Mouse (Mus musculus) common myeloid progenitor, adult 5-6 weeks (primary cell): ENCODE results near the gene Atg2a. TPM values are rescaled to one million over a fixed set of nuclear protein-coding genes. Genes with fewer than 3 reads are reported as not detected.

Source experiments
- ATAC-seq: replicated peaks from 2 replicates; pipeline ENCODE4 v1.8.0; 2016; ENCODE audit warnings: low read depth, mild to moderate bottlenecking, moderate TSS enrichment, inconsistent platforms; ENCODE audit not compliant: poor library complexity, severe bottlenecking
- total RNA-seq: library from RNA; stranded (forward); fragments of 200-1000, 187-1606 nt; gene quantifications from 2 replicates; pipeline ENCODE4 v1.2.3, GENCODE M21; 2017

Gene Atg2a
- 10.7 and 12.6 TPM in 2 replicates for total RNA-seq

DNA sequence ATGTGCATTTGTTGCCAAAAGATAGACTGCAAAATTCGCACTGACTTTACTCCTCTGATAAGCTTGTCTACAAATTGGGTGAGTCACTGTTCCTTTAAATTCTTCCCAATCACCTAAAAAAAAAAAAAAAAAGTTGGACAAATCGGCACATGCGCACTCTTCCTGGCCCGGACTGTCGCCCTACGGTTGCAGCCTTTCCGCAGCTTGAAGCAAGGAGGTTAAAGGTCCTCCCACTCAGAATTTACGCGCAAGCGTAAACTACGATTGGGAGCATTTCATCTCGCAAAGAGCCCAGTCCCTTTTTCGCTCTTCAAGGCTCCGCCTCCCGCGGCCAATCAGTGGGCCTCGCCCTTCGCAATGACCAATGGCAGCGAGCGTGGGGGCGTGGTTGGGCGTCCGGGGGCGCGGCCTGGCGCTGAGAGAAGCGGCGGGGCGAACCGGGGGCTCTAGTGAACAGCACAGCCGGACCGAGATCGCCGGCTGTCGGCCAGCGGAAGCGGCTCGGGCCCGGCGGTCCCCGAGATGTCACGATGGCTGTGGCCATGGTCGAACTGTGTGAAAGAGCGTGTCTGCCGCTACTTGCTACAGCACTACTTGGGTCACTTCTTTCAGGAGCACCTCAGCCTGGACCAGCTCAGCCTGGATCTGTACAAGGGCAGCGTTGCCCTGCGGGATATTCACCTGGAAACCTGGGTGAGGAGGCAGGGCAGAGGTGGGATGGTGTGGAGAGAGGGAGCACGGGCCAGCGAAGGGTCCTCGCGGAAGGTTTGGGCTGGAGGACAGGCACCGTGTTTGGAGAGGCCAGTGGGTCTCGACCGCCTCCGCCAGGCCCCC, at the start of gene Atg2a:
Gene Atg2a (plus strand): TSS at position 395 of the 834 bp plus-strand sequence.
- ATAC-seq, result peak; percentile 92

DNA sequence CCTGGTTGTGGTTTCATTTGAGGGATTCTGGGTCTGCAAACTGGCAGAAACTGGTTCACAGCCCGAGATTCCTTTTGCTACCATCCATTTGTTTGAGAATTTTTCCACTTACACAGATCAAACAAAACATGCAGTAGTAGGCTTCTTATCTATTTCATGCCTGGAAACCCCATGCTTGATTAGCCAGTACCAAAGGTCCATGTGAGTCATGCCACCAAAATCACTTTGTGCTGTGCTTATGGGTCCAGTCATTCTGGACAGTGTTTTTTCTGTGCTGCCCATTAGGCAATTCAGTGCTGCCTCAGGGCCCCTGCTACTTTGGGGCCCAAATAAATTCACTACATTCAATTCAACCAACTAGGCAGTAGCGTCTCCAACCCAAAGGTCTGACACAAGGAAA, 37.2 kb upstream of the Atg2a start:
- ATAC-seq, result no peak

DNA sequence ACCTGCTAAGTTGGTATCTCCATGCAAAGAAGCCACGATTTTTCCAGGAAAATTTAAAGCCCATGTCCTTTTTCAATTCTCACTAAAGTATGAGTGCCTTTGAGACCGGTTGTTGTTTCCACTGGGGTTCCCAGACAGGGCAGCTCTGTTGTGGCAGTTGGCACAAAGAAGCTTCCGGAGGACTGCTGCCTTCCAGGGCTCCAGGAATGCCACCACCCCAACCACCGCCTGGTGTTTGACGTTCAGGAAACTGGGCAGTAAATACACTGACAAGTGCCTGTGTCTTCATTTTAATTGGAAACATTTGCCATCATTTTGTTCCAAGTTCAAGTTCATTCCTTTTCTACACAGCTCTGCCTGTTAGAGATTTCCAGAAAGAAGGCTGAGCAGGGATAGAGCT, 34.8 kb upstream of the Atg2a start:
- ATAC-seq, result no peak

DNA sequence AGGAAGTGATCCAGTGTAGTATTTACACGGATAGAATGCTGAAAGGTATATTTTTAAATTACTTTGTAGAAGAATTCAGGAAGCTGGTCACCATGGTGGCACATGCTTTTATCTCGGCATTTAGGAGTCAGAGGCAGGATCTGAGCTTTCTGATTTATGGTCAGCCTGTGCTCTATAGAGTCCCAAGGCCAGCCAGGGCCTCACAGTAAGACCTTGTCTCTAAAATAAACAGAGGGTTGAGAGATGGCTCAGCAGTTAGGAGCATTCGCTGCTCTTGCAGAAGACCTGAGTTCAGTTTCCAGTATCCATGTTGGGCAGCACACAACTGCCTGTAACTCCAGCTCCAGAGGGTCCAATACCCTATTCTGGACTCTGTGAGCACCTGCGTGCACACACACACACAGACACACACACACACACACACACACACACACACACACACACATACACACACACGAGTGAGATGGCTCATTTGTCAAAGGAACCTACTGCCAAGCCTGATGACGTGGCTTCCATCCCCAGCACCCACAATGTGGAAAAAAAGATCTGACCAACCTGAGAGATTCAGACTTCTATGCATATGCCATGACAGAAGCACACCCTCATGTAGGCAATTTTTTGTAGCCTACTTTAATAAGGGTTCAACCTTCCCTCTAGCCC, 25.3 kb upstream of the Atg2a start:
- no peak for ATAC-seq

DNA sequence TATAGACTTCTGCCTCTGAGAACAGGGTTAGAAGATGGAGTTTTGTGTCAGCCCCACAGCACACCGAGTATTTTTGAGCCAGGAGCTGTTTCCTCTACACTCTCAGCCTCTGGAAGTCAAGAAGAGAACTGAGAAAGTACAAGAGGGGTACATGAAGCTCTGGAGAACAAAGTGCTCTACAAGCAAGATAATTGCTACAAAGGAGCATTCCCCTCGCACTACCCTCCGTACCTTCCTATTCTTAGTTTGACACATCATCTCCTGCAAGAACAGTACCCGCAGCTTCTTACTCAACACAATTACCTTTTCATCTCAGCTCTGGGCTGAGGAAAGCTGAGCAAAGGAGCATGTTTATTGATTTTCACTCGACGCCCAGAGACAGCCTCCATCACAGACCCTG, 22.9 kb upstream of the Atg2a start:
- ATAC-seq, result no peak

GRCm38 (mm10) chr19:6226135-6226534, 15.3 kb upstream of the Atg2a start, which contains the start of gene Gpha2:
Gpha2 (plus strand) TSS chr19:6226380.
- 0 out of 2 replicates have a peak, but pooled peaks have one; percentile 19 for ATAC-seq

DNA sequence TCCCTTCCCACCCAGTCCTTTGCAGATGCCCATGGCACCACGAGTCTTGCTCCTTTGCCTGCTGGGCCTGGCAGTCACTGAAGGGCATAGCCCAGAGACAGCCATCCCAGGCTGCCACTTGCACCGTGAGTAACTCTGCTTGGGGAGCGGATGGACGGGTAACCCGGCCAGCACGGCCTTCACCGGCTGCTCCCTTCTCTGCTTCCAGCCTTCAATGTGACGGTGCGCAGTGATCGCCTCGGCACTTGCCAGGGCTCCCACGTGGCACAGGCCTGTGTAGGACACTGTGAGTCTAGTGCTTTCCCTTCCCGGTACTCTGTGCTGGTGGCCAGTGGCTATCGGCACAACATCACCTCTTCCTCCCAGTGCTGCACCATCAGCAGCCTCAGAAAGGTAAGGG, 14.7 kb upstream of the Atg2a start:
- ATAC-seq, result no peak

DNA sequence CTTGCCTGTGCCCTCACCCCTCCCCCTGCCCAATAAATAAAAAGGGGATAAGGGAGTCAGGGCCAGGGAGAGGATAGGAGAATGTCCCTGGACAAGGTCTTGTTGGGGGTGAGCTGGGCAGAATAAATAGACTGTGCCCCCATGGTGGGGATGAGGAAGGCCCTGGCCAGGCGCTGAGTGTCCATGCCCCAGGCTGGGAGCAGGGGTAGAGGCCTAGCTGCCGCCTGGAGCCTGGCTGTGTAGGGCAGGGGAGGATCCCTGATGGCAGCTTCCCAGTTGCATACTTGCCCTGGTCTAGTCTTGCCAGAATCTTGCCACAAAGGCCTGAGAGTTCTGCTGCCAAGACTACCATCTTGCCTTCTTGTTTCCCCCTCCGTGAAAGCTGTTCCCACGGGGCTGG, 13.6 kb upstream of the Atg2a start:
- ATAC-seq, result no peak

- no peak for ATAC-seq
Observed at GRCm38 (mm10) chr19:6230411-6230810, 11.1 kb upstream of the Atg2a start.

DNA sequence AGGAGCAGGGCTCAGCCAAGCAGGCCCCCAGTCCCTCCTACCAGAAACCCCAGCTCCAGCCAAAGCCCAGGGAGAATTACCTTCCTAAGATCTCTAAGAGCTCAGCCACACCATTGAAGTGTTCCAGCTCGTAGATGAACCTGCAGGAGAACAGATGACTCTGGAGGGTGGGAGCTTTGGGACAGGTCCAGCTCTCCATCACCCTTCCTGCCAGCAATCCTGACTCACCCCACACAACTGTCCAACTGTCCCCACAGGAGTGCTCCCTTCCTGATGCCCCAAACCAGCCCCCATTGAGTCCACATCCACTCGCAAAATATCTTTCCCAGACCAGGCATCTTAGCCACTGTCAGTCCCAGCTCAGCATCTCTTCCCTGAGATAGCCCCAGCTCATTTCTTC, 10.4 kb upstream of the Atg2a start:
- no peak for ATAC-seq

DNA sequence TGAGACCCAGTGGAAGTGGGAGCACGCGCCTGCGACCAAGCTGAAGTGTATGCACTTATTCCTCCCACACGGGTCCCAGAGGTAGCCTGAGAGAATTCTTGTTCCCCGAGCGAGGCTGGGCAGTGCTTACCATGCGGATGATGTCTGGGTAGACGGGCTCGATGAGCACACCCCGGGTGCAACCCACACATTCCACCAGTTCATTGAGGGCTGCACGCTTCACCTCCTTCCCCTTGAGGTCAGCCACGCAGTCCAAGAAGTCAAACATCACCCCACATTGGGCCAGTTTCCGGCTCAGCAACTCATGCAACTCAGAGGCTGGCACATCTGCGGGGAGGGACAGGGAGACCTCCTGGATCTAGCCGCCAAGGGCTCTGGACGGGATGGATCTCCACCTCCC, 7.8 kb upstream of the Atg2a start:
- no peak for ATAC-seq

DNA sequence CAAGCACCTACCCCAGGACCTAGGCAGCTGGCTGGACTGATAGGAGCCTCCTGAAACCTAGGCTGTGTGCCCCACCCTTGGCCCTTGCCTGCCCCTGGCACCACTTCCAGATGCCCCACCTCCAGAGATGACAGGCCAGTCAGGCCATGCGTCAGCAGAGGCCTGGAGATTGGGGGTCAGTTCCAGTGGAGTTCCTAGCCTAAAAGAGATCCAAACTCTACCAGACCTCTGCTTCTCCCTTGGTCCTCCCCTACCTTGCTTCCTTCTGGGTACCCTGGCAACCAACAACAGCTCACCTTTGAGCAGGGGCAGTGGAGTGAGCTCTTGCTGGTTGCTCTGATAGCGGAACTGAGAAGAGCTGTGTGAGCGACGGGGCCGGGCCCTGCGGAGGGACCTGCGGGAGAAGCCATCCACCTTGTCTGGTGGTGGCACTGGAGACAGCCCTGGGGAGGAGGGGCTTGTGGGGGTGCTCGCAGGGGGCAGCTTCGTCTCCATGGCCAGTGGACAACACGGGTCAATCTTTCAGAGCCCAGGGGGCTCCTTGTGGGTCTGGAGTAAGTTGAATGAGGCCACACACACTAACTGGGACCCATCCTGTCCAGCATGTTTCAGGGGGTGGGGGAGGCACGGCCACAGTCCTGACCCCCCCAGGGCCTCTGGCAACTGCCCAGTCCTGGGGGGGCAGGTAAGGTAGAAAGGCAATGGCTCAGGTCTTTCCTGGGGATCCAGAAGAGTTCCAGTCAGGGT, 7.0 kb upstream of the Atg2a start:
- no peak for ATAC-seq

DNA sequence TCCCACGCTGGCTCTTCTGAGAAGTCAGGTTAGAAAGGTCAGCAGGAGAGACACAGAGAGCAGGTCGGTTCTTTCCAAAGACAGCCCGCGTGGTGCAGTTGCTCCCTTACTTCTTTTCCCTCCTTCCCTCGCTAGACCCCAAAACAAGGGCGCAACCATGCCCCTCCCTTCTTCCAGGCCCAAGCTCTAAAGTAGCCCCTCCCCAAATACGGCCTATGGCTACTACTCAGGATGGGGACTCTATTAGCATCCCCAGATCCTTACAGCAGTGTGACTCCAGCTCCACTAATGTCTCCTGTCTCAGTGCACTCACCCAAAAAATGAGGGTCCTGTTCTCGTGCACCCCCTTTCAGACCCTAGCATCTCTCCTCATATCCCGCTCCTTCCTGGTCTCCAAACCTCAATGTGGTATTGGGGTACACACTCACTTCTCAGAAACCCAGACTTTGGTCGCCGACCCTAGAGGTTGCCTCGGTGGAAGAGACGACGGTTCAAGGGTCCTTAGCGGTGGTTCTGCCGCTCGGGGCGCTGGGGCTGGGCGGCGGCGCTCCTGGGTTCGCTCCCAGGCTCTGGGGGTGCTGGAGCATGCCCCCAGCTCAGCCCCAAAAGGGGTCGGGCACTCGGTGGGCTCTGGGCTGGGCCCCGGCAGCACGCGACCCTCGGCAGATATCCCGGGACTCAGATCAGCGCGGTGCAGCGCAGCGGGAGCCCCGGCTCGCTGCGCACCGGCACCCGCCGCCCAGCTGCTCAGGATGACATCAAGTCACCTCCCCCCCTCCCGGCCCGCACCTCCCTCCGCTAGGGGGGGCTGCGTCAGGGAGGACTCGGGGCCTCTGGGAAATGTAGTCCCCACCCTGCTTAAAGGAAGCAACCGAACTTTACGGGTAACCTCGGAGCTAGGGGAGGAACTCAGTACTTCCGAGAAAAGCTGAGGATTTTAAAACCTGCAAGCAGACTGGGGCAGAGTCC, 6.1 kb upstream of the Atg2a start, which contains the start of gene Ppp2r5b:
Gene Ppp2r5b (minus strand): TSS at position 789 of the 969 bp plus-strand sequence.
- peak; percentile 78 for ATAC-seq

DNA sequence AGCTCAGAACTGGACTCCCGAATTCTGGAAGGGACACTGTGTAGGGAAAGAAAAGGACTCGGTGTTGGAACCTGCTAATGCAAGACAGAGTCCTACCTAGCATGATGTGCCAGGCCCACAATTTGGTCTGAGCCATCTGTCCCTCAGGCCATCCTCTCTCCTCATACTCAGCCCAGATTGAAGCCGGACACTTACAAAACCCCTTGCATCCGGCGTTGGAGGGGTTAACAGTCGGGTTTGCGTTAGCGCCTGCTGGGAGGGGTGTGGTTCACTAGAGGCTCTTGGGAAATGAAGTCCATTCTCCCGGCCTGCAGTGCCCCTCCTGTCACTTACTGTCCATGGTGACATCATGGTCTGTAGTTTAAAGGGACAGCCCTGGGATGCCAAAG, 5.4 kb upstream of the Atg2a start:
- ATAC-seq, result peak; percentile 92

- ATAC-seq, result no peak
Observed at GRCm38 (mm10) chr19:6236842-6237241, 4.6 kb upstream of the Atg2a start.

DNA sequence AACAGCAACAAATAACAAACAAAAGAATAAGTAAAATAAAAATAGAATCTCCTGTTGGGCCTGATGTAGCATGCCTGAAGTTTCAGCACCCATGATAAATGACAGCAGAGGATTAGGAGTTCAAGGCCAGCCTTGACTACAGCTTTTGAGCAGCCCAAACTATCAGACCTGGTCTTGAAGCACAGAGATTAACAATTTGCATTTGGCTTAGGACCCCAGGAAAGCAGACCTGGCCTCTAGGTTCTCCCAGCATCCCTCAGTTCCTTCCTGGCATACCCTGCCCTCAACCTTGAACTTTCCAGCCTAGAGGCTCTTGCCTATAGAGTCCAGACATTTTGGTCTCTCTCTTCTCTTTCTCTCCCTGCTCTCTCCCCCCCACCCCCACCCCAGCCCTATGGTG, 2.7 kb upstream of the Atg2a start:
- no peak for ATAC-seq

DNA sequence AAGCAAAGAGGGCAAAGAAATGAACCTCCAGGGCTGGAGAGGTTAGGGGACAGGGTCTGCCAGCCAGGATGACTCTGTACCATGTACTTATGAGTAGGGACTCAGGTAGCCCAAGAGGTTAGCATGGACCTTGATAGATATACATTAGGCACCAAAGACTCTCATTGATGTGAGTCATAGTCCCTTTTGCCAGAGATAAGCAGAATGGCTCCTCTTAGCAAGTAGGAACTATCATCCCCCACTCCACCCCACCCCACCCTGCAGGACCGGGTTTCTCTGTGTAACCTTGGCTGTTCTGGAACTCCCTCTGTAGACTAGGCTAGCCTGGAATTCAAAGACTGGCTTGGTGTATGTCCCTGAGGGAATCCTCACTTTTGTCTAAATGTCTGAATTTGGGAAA, 1.3 kb upstream of the Atg2a start:
- no peak for ATAC-seq

- ATAC-seq, result no peak
Observed at GRCm38 (mm10) chr19:6240725-6241124, 743 bp upstream of the Atg2a start.

GRCm38 (mm10) chr19:6242281-6242680, 813 bp downstream of the Atg2a start:
- ATAC-seq, result peak; percentile 75

DNA sequence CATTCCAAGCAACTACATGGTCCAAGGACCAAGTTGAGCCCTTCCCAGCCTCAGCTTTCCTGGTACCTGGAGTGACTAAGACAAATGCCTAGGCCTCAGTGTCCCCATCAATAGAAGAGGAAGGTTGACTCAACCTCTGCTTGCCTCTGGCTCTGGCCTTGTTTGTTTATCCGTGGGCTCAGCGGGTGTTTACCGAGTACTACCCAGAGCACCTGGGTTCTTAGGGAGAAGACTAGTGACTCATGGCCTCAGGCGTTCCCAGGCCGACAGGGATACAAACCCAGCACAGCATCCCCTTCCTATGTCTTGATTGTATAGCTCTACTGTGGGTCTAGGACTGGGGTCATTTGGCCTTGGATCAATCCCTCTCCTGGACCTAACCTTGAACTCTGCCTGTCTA, 1.8 kb downstream of the Atg2a start:
- no peak for ATAC-seq
